Mouse (Mus musculus): ENCODE measurements around the gene Hist1h3f.

DNA sequence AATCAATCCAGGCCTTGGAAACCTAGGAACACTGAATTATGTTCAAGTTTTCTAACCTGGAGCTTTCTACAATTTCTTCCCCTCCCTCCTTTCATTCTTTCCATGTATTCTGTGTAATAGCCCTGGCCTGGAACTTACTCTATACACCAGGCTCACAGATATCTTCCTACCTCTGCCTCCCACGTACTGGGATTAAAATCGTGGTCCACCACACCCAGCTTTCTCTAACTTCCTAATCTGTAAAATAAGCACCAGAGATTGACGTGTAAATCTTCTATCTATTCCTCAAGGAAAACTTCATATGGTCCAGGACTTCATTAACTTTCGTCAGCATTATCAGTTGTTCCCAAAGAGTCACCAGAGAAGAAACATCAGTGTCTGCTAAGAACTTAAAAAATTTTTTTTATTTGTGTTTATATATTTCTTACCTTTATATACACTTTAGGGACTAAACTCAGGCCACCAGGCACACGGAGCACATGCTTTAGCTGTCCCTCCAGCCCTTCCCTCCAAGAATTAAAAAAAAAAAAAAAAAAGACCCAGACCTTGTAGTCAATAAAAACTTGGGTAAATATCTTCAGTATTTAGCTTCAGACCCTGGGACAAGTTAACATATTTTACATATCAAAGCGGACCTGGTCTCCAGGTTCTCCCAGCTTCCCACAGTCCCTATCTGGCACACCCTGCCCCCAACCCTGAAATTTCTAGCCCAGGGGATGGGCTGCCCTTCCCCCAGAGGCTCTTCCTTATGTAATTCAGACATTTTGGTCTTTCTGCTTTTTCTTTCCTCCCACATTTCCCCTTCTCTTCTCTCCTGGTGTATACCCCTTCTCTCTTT is 38.6 kb downstream of the Hist1h3f start:
- TF ChIP-seq CTCF (IDR thresholded peaks at IDR 0.05; ENCODE audit: low read depth) (no peak), EP300 (IDR thresholded peaks at IDR 0.05; ENCODE audit: low read depth) (no peak)
